Mouse (Mus musculus) forebrain, embryonic 16.5 days (tissue): ENCODE results near the gene Me3. TPM values are rescaled to one million over a fixed set of nuclear protein-coding genes. Genes with fewer than 3 reads are reported as not detected.

Experiments
- ATAC-seq: fragments of 200-750 bp; cut with Nextera tagmentation; 2 replicates; pipeline ENCODE4 v1.8.0; 2017; ENCODE audit warnings: mild to moderate bottlenecking, moderate library complexity
- H3K27ac ChIP-seq: fragments of 300-500 bp; sonication (generic); 2 replicates; pipeline ENCODE4 v1.5.1; 2014; ENCODE audit warnings: low read length, control low read depth
- H3K27me3 ChIP-seq: fragments of 300-500 bp; sonication (generic); replicated peaks from 2 replicates; pipeline ENCODE4 v1.6.1; 2014; ENCODE audit warnings: low read length; ENCODE audit not compliant: control insufficient read depth, insufficient read depth
- H3K36me3 ChIP-seq: fragments of 300-500 bp; sonication (generic); 2 replicates; pipeline ENCODE4 v1.6.1; 2014; ENCODE audit not compliant: control insufficient read depth, insufficient read depth
- H3K4me1 ChIP-seq: fragments of 300-500 bp; sonication (generic); replicated peaks from 2 replicates; pipeline ENCODE4 v1.6.1; 2014; ENCODE audit warnings: low read length; ENCODE audit not compliant: control insufficient read depth, insufficient read depth
- H3K4me2 ChIP-seq: fragments of 300-500 bp; sonication (generic); 2 replicates; pipeline ENCODE4 v1.6.1; 2014; ENCODE audit warnings: mild to moderate bottlenecking, low read length, control low read depth
- H3K4me3 ChIP-seq: fragments of 300-500 bp; sonication (generic); replicated peaks from 2 replicates; pipeline ENCODE4 v1.5.1; 2014; ENCODE audit warnings: mild to moderate bottlenecking, low read length, control low read depth
- H3K9ac ChIP-seq: fragments of 300-500 bp; sonication (generic); replicated peaks from 2 replicates; pipeline ENCODE4 v1.6.1; 2014; ENCODE audit warnings: low read depth, low read length, control low read depth
- H3K9me3 ChIP-seq: fragments of 300-500 bp; sonication (generic); 2 replicates; pipeline ENCODE4 v1.6.1; 2016; ENCODE audit warnings: low read length; ENCODE audit not compliant: control insufficient read depth
- WGBS: fragments of 180-500 bp; shearing (Covaris S2); extraction: QIAGEN DNeasy Blood & Tissue Kit; methylation state at CpG from one replicate; pipeline ENCODE4 v1.1.7; 2014; 5-methylcytosine and 5-hydroxymethylcytosine counted together
- polyA plus RNA-seq: library from polyadenylated mRNA; unstranded; fragments of >200 nt; fragmentation: Nextera tagmentation; extraction: Ambion mirVana; gene quantifications from 2 replicates; pipeline ENCODE4 v1.2.1, GENCODE M21; 2015

Me3 gene
- polyA plus RNA-seq, 1 experiment from 2014 or later = 6.5 TPM

- Histone ChIP-seq H3K27ac (no peak overlapping the region), H3K4me3 (no peak overlapping the region), H3K9me3 (no peaks in the 10 kb centered on the region), H3K36me3 (no peaks in the 10 kb centered on the region), H3K27me3 (no peaks in the 10 kb centered on the region), H3K4me1 (no peaks in the 10 kb centered on the region), H3K4me2 (no peak overlapping the region), H3K9ac (no peak overlapping the region)
- WGBS = 77% methylated on average over 9 of the region's 9 CpGs
- ATAC-seq = no peak
Measured at GRCm38 (mm10) chr7:89657183-89657582, 25.0 kb downstream of the Me3 start.

DNA sequence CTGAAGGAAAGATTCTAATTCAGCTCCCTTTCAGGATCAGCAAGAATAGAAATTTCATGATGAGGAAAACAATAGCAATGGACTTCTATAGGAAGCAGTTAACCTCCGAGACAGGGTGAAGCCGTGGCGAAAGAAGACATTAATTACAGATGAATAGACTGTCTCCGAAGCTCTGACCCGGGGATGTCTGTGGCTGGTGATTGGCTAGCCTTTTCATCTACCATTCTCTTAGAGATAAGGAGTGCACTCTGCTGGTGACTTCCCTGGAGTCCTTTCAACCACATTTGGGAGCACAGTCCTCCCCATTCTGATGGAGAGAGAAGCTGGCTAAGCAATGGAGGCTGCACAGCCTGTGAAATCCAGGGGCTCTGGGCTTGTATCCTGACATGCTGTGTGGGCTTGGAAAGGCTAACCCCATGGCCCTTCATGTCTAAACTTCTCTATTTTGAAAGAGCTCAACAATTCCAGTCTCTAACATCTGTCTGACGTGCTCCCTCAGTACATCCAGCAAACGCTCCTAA is 25.6 kb downstream of the Me3 start:
- Histone ChIP-seq H3K9me3 (no peaks in the 10 kb centered on the region), H3K4me1 (no peaks in the 10 kb centered on the region), H3K27ac (no peak overlapping the region), H3K4me2 (no peak overlapping the region), H3K36me3 (no peaks in the 10 kb centered on the region), H3K27me3 (no peaks in the 10 kb centered on the region), H3K4me3 (no peak overlapping the region), H3K9ac (no peak overlapping the region)
- 39% methylated on average over 7 of the region's 7 CpGs for WGBS
- no peak for ATAC-seq

GRCm38 (mm10) chr7:89664197-89664596 is 32.0 kb downstream of the Me3 start:
- Histone ChIP-seq H3K36me3 (no peaks in the 10 kb centered on the region), H3K4me3 (no peak overlapping the region), H3K9ac (no peak overlapping the region), H3K4me2 (no peak overlapping the region), H3K9me3 (no peaks in the 10 kb centered on the region), H3K27me3 (no peaks in the 10 kb centered on the region), H3K4me1 (no peaks in the 10 kb centered on the region), H3K27ac (no peak overlapping the region)
- ATAC-seq = no peak
- WGBS = 84% methylated on average over 5 of the region's 5 CpGs

DNA sequence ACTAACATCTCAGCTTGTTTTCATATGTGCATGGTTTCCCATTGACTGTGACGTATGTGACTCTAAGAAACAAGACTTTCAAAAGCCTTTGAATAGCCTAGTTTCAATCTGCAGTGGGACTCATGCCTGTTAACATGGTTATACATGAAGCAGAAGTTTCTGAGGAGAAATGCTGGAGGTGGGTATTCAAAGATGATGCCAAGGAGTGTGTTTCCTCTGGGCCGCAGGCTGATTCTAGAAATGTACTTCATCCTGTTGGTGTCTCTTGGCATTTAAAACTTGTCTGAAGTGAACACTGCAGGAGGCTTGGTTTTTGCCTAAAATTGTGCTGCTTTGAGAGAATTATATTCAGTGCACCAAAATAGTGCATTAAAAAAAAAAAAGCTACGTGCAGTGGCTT is 34.2 kb downstream of the Me3 start:
- no peaks in the 10 kb centered on the region for H3K36me3 ChIP-seq
- no peaks in the 10 kb centered on the region for H3K27me3 ChIP-seq
- H3K4me1 ChIP-seq = no peaks in the 10 kb centered on the region
- no peak for ATAC-seq
- no peaks in the 10 kb centered on the region for H3K9me3 ChIP-seq
- H3K9ac ChIP-seq = no peak overlapping the region
- H3K27ac ChIP-seq = no peak overlapping the region
- H3K4me3 ChIP-seq = no peak overlapping the region
- 84% methylated on average over 3 of the region's 3 CpGs for WGBS
- H3K4me2 ChIP-seq = no peak overlapping the region

DNA sequence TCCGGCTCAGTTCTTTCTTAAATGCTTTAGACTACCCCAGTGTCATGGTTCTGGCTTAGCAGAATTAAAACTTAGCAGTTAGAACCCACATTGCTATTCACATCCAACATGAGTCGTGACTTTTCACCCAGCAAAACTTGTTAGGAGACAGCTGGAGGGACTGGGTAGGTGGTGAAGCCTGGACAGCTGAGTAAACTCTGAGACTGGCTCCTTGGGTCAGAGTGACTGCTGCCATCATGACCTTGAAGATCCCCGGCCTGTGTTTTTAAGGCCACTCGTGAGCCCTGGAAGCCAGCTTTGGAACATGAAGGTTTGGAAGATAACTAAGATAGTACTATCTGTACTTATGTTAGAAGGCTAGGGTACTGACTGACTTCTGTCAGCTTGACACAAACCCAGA is 35.4 kb downstream of the Me3 start:
- no peak overlapping the region for H3K4me3 ChIP-seq
- no peak for ATAC-seq
- no peaks in the 10 kb centered on the region for H3K9me3 ChIP-seq
- no peak overlapping the region for H3K27ac ChIP-seq
- no peak overlapping the region for H3K4me2 ChIP-seq
- no peak overlapping the region for H3K9ac ChIP-seq
- H3K27me3 ChIP-seq = no peaks in the 10 kb centered on the region
- no peaks in the 10 kb centered on the region for H3K4me1 ChIP-seq
- H3K36me3 ChIP-seq = no peaks in the 10 kb centered on the region
- 90% methylated on average over 4 of the region's 4 CpGs for WGBS

DNA sequence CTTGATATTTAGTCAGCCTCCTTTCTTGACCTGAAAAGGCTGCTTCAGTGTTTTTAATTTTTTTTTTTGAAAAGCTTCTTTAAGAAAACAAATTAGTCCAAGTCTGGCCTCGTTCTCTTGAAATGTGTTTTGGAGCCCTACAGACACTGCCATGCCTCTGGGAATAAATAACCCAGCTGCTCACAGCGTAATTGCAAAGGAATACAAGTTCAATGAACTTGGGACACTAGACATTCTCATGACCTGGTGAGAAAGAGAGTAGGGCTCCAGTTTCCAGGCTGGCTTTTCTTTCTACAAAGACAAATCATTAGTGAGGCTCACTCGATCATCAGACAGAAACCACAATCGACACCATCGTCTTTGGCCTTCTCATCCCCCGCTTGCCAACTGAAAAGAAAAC is 37.3 kb downstream of the Me3 start:
- Histone ChIP-seq H3K36me3 (no peaks in the 10 kb centered on the region), H3K27ac (no peak overlapping the region), H3K9me3 (no peaks in the 10 kb centered on the region), H3K4me1 (no peaks in the 10 kb centered on the region), H3K27me3 (no peaks in the 10 kb centered on the region), H3K9ac (no peak overlapping the region), H3K4me2 (no peak overlapping the region), H3K4me3 (no peak overlapping the region)
- ATAC-seq = no peak
- 49% methylated on average over 6 of the region's 6 CpGs for WGBS

GRCm38 (mm10) chr7:89671104-89671831 is 39.1 kb downstream of the Me3 start:
- Histone ChIP-seq H3K4me2 (no peak overlapping the region), H3K9me3 (no peaks in the 10 kb centered on the region), H3K27me3 (no peaks in the 10 kb centered on the region), H3K9ac (no peak overlapping the region), H3K27ac (no peak overlapping the region), H3K4me3 (no peak overlapping the region), H3K4me1 (no peaks in the 10 kb centered on the region), H3K36me3 (no peaks in the 10 kb centered on the region)
- ATAC-seq = no peak
- WGBS = 92% methylated on average over 6 of the region's 6 CpGs

DNA sequence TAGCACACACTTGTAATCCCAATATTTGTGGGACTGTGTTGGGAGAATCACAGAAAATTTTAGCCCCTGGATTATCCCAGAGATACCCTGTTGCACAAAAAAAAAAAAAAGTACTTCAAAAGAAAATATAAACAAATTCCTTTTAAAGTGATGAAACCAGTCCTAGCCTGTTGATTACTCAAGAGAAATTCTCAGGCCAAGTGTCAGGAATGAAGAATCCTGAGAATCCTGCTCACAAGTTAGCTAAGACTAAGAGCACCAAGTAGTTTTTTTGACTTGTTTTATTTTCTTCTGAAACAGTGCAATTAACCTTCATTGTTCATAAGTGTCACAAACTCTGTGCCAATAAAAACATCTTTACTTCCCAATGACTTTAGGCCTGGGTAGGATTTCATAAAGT is 44.0 kb downstream of the Me3 start:
- no peaks in the 10 kb centered on the region for H3K9me3 ChIP-seq
- no peak overlapping the region for H3K4me3 ChIP-seq
- ATAC-seq = no peak
- no peaks in the 10 kb centered on the region for H3K36me3 ChIP-seq
- H3K9ac ChIP-seq = no peak overlapping the region
- no peak overlapping the region for H3K4me2 ChIP-seq
- no peaks in the 10 kb centered on the region for H3K4me1 ChIP-seq
- H3K27me3 ChIP-seq = no peaks in the 10 kb centered on the region
- no peak overlapping the region for H3K27ac ChIP-seq

DNA sequence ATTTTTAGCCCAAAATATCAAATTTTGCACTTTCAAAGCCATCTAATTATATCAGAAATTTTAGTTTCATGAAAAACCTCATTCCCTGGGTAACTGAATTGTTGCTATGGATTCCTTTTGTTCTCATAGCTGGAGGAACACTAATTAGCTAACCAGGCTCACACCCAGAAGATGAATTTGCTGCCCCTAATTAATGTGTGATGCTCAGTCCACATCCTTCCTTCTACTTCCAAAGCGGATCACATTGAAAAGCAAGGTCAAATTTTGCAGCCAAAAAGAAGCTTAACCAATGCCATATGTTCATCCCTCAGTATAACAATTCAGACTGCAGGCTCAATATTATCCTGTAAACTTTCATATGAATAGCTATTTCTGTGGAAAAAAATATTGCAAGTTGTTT is 45.7 kb downstream of the Me3 start:
- peak; percentile 65 for ATAC-seq
- H3K36me3 ChIP-seq = no peaks in the 10 kb centered on the region
- no peaks in the 10 kb centered on the region for H3K9me3 ChIP-seq
- H3K9ac ChIP-seq = no peak overlapping the region
- H3K4me1 ChIP-seq = no peaks in the 10 kb centered on the region
- H3K4me3 ChIP-seq = no peak overlapping the region
- no peaks in the 10 kb centered on the region for H3K27me3 ChIP-seq
- H3K4me2 ChIP-seq = no peak overlapping the region
- 12% methylated on average over 1 of the region's 1 CpGs for WGBS
- H3K27ac ChIP-seq = no peak overlapping the region

DNA sequence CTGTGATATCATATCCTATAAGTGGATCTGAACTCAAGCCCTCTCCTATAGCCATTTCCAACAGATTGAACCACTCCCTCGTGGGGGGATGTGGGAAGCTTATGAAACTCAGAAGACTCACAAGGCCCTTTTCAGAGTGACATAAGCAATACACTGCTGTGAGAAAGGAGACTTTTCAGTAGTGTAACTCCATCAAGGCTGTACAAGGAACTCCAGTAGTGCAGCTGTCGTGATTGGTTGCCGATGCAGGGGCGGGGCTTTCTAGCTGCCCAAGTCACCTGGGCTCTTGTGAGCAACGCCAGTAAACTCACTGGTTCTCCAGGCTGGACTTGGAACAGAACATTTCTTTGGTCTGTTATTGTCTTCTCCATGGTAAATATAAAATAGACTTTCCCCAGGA is 46.5 kb downstream of the Me3 start:
- Histone ChIP-seq H3K4me2 (no peak overlapping the region), H3K36me3 (no peaks in the 10 kb centered on the region), H3K4me3 (no peak overlapping the region), H3K27me3 (no peaks in the 10 kb centered on the region), H3K4me1 (no peaks in the 10 kb centered on the region), H3K27ac (no peak overlapping the region), H3K9ac (no peak overlapping the region), H3K9me3 (no peaks in the 10 kb centered on the region)
- 0 out of 2 replicates have a peak, but pooled peaks have one; percentile 10 for ATAC-seq
- WGBS = 91% methylated on average over 5 of the region's 5 CpGs
